Mouse (Mus musculus) forebrain, embryonic 10.5 days (tissue): Measurements from ENCODE around the gene Prelp. TPM values are rescaled to one million over a fixed set of nuclear protein-coding genes. Genes with fewer than 3 reads are reported as not detected.

Experiments
- polyA plus RNA-seq: library from polyadenylated mRNA; unstranded; fragments of >200 nt; fragmentation: Nextera tagmentation; extraction: Ambion mirVana; gene quantifications from 2 replicates; pipeline ENCODE4 v1.2.1, GENCODE M21; 2016

The Prelp gene
- polyA plus RNA-seq, 1 experiment from 2014 or later = 0.90 TPM

Other genes starting within 250 kb of the Prelp start
- 0.44 and 0.93 TPM in 2 replicates for gene Lax1, start 231.3 kb downstream of the Prelp start, polyA plus RNA-seq
- 3.2 and 4.2 TPM in 2 replicates for gene Atp2b4, start 120.4 kb downstream of the Prelp start, polyA plus RNA-seq
- 1.2 and 2.3 TPM in 2 replicates for gene Optc, start 13.4 kb downstream of the Prelp start, polyA plus RNA-seq
- gene Fmod, start 115.8 kb upstream of the Prelp start, polyA plus RNA-seq = 1.3 TPM in 2 replicates
- 64.6 and 68.6 TPM in 2 replicates for gene Btg2, start 157.7 kb upstream of the Prelp start, polyA plus RNA-seq
- not detected in 2 replicates for gene Chit1, start 189.8 kb upstream of the Prelp start, polyA plus RNA-seq